Mouse (Mus musculus) stomach, postnatal 0 days (tissue): Measurements from ENCODE around the gene Snrpc.

ENCODE experiments used
- CTCF ChIP-seq: IDR thresholded peaks from 2 replicates; pipeline ENCODE4 v1.5.1; 2016; ENCODE audit warnings: antibody characterized with exemption, low read depth, mild to moderate bottlenecking, moderate library complexity
- EP300 ChIP-seq: optimal IDR thresholded peaks from 2 replicates; pipeline ENCODE3; 2016; ENCODE audit warnings: antibody characterized with exemption

DNA sequence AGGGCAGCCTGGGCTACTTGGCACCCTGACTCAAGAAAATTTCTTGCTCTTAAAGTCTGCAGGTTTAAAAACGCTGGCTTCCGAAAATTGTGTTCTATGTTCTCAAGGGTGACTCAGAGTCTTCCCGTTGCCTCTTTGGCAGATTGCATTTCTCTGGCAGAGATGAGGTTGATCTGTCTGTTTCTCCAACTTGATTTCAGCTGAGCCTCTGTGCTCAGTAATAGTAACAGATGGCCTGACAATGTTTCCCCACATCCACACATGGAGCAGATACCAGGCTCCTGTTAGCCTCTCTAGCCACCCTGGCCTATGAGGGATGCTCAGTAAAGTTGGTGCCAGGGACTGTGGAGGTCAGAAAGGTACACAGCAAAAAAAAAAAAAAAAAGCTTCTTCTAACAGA, 33.9 kb downstream of the Snrpc start:
- TF ChIP-seq CTCF (no peak), EP300 (no peak)
